Mouse (Mus musculus) layer of hippocampus, postnatal 25 days (tissue): ENCODE measurements around the gene Gm5580. TPM values are rescaled to one million over a fixed set of nuclear protein-coding genes. Genes with fewer than 3 reads are reported as not detected.
"Not testable (repeated sequence)": the region's sequence is repeated elsewhere in the genome, so short reads cannot be mapped to it uniquely, and the experiment has no call there.

ENCODE experiments used
- DNase-seq, 2 experiments: peaks; one replicate each; pipeline ENCODE4 v3.0.0; 2022; ENCODE audit warnings: mixed read lengths in 2 of 2, low spot score in 1 of 2; ENCODE audit errors: extremely low spot score in 1 of 2
- total RNA-seq, 2 experiments: library from RNA; stranded (reverse); gene quantifications; 2 replicates each; pipeline ENCODE4 v1.2.3; 2021

Gm5580 gene
- 1 to 10 TPM; 2.6 to 2.8 TPM for total RNA-seq

GRCm38 (mm10) chr6:116550841-116551240 is at the start of gene Gm5580:
TSS of gene Gm5580 (plus strand) at chr6:116551141.
- DNase-seq, result not testable (repeated sequence)

GRCm38 (mm10) chr6:116506302-116507003 is 44.5 kb upstream of the Gm5580 start, which contains the start of gene Olfr212:
TSS of gene Olfr212 (plus strand) at chr6:116506516.
- DNase-seq, result not testable (repeated sequence)

- DNase-seq, result no peak
These were observed 36.1 kb upstream of the Gm5580 start for GRCm38 (mm10) chr6:116514832-116515231.

DNA sequence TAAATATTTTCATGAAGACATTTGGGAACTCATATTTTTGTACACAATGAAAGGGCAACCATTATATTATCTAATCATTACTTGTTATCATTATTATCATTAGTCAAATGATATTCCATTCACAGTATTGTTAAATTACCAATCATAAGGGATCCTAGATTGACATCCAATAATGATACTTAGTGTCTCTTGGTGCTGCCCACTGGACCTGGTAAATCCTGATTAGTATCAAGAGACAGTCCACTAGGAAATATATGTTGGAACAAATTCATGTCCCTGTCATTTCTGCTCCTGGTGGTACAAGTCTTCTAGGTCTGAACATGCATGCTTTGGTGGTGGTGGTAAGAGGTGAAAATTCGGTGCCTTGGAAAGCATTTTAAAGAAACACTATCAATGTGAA is 12.8 kb upstream of the Gm5580 start, which contains the start of gene Olfr213:
Gene Olfr213, plus strand, starts transcription at position 301 of the 400 bp plus-strand sequence.
- DNase-seq, result no peak

GRCm38 (mm10) chr6:116542500-116542899 is 8.4 kb upstream of the Gm5580 start:
- no peak for DNase-seq

DNA sequence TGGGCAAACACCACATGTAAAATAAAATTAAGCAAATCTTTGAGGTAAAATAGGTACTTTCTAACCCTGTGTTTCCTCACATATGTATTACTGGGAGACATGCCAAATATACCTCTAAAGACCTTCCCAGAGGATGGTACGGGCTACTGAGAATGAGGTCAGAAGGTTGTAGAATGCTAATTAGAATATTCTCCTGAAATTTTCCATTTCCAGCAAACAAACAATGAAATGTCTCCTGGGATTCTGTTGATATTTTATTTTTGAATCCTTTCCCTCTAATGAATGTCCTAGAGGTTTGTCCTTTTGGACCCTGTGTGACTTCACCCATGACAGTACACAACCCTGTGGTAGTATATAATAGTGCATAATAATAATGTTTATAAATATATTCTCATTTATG is 3.0 kb downstream of the Gm5580 start, which contains the start of gene Olfr214:
Gene Olfr214, plus strand, starts transcription at position 301 of the 400 bp plus-strand sequence.
- DNase-seq, result no peak

DNA sequence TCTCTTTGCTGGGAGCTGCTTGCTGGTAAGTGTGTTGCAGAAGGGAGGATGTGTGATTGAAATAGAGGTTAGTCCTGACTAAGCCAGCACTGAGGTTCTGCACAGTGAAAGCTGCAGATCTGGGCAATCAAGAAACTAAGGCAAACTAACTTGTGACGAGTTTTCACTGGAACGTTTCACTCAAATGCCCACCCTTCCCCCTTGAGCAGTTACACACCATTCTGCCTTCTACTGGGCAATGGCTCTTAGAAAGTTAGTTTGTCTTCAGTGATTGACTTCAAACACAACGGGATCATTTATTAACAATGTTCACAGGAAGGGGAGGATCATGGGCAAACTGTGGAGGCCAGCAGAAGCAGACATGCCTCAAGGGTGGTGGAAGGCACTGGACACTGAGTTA is 4.0 kb downstream of the Gm5580 start:
- no peak for DNase-seq

GRCm38 (mm10) chr6:116569834-116570233 is 18.9 kb downstream of the Gm5580 start:
- peak in 1 of 2 experiments; percentile 36 for DNase-seq

DNA sequence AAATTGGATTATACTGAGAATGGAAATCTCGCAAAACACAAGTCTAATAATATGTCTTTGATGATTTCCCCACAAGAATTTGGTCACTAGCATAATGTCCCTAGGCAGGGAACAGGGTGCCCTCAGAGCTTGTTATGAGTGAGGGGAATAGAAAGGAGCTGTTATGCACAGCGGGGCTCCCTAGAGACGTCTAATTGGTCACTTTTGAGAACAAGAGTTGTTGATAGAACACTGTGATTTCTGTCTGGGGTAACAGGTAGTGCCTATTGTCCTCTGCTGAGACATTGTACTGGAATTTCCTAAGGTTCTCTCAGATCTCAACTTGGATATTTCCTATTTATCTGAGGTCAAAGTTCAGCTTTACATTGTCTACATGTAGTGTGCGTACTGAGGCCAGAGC is 33.2 kb downstream of the Gm5580 start, which contains the start of gene Olfr215:
Gene Olfr215, minus strand, starts transcription at position 101 of the 400 bp plus-strand sequence.
- no peak for DNase-seq

GRCm38 (mm10) chr6:116600969-116601368 is 50.0 kb downstream of the Gm5580 start:
- DNase-seq, result not testable (repeated sequence)

Other genes with a start within 250 kb of the Gm5580 start
- gene March8, start 213.1 kb upstream of the Gm5580 start, total RNA-seq, result 10 to 100 TPM; 57.3 to 58.9 TPM
- gene Alox5, start 90.0 kb upstream of the Gm5580 start, total RNA-seq, result 1 to 10 TPM; 2.5 to 4.0 TPM
- not detected for gene Olfr211, start 62.0 kb upstream of the Gm5580 start, total RNA-seq
- not detected for gene Olfr212, start 44.6 kb upstream of the Gm5580 start, total RNA-seq
- not detected for gene Olfr213, start 12.7 kb upstream of the Gm5580 start, total RNA-seq
- not detected for gene Olfr214, start 3.1 kb downstream of the Gm5580 start, total RNA-seq
- not detected for gene Olfr215, start 33.1 kb downstream of the Gm5580 start, total RNA-seq
- gene Zfp422, start 77.9 kb downstream of the Gm5580 start, total RNA-seq, result 10 to 100 TPM; 21.9 to 24.4 TPM
- 1 to 10 TPM; 1.1 to 2.9 TPM for gene Depp1, start 99.5 kb downstream of the Gm5580 start, total RNA-seq
- gene Rassf4, start 122.8 kb downstream of the Gm5580 start, total RNA-seq, result 1 to 10 TPM; 2.2 to 2.8 TPM
- under 1 TPM; 0.21 to 0.22 TPM for gene Tmem72, start 165.8 kb downstream of the Gm5580 start, total RNA-seq